Mouse (Mus musculus) C2C12 (cell line): ENCODE measurements at regions not wholly inside any gene's neighbourhood (a gene's known extent, or its start where the extent isn't known, plus 50 kb on each side); places are given as distances from the start of the nearest gene placed in this dataset.

Experiments used
- H3K27me3 ChIP-seq: one replicate; pipeline ENCODE4 v1.6.1; 2011; ENCODE audit not compliant: control insufficient read depth, insufficient read depth, insufficient read length
- H3K36me3 ChIP-seq: one replicate; pipeline ENCODE4 v1.6.1; 2011; ENCODE audit not compliant: control insufficient read depth, insufficient read depth
- H3K4me3 ChIP-seq: one replicate; pipeline ENCODE4 v1.5.1; 2011; ENCODE audit warnings: mild to moderate bottlenecking, control low read depth; ENCODE audit not compliant: poor library complexity, insufficient read depth, severe bottlenecking
- H3K79me2 ChIP-seq: one replicate; pipeline ENCODE4 v1.6.1; 2011; ENCODE audit not compliant: control insufficient read depth, insufficient read depth
- H3K79me3 ChIP-seq: one replicate; pipeline ENCODE4 v1.6.1; 2011; ENCODE audit warnings: low read depth, control low read depth
- H3ac ChIP-seq: one replicate; pipeline ENCODE3; 2011; ENCODE audit warnings: low read depth; ENCODE audit not compliant: control insufficient read depth, insufficient read length
- CEBPB ChIP-seq: IDR thresholded peaks from one replicate; pipeline ENCODE4 v1.6.1; 2011; ENCODE audit warnings: low read depth, mild to moderate bottlenecking, control low read depth, moderate library complexity
- CTCF ChIP-seq: IDR thresholded peaks from one replicate; pipeline ENCODE4 v1.5.1; 2011; ENCODE audit not compliant: control insufficient read depth, insufficient read depth, insufficient read length
- FOSL1 ChIP-seq: IDR thresholded peaks from one replicate; pipeline ENCODE4 v1.8.0; 2011; ENCODE audit warnings: mild to moderate bottlenecking, low read length; ENCODE audit not compliant: poor library complexity, insufficient read depth, severe bottlenecking
- MAX ChIP-seq: IDR thresholded peaks from one replicate; pipeline ENCODE4 v1.6.1; 2011; ENCODE audit warnings: mild to moderate bottlenecking, control low read depth
- MYOD1 ChIP-seq: IDR thresholded peaks from one replicate; pipeline ENCODE4 v1.6.1; 2011; ENCODE audit warnings: low read depth; ENCODE audit not compliant: control insufficient read depth, insufficient read length
- MYOG ChIP-seq: IDR thresholded peaks from one replicate; pipeline ENCODE4 v1.6.1; 2011; ENCODE audit not compliant: control insufficient read depth, insufficient read length; ENCODE audit errors: extremely low read depth
- USF1 ChIP-seq: IDR thresholded peaks from one replicate; pipeline ENCODE4 v1.6.1; 2011; ENCODE audit warnings: low read depth, mild to moderate bottlenecking, control low read depth, moderate library complexity

GRCm38 (mm10) chr6:117771506-117771905 lies 69.5 kb upstream of the Zfp637 start:
- no peaks in the 10 kb centered on the region for H3K79me2 ChIP-seq

GRCm38 (mm10) chr6:117772396-117772795 lies 68.6 kb upstream of the Zfp637 start:
- H3K27me3 ChIP-seq = peaks cover 22% of the 10 kb centered on the region
- H3K79me2 ChIP-seq = no peaks in the 10 kb centered on the region
- H3K36me3 ChIP-seq = no peaks in the 10 kb centered on the region
- no peak overlapping the region for H3ac ChIP-seq
- H3K79me3 ChIP-seq = no peaks in the 10 kb centered on the region
- TF ChIP-seq MAX = no peak
- no peak for TF ChIP-seq MYOD1
- TF ChIP-seq CTCF = no peak
- TF ChIP-seq USF1 = no peak
- TF ChIP-seq CEBPB = no peak
- no peak for TF ChIP-seq MYOG
- TF ChIP-seq FOSL1 = no peak
- no peak overlapping the region for H3K4me3 ChIP-seq

More at GRCm38 (mm10) chr6:117771506-117771905, 69.5 kb upstream of the Zfp637 start:
- Histone ChIP-seq H3ac (no peak overlapping the region), H3K27me3 (peaks cover 15% of the 10 kb centered on the region), H3K79me3 (no peaks in the 10 kb centered on the region), H3K36me3 (no peaks in the 10 kb centered on the region), H3K4me3 (no peak overlapping the region)
- no peak for TF ChIP-seq CTCF
- TF ChIP-seq CEBPB = no peak
- TF ChIP-seq USF1 = no peak
- TF ChIP-seq FOSL1 = no peak
- no peak for TF ChIP-seq MAX
- TF ChIP-seq MYOD1 = no peak
- no peak for TF ChIP-seq MYOG

DNA sequence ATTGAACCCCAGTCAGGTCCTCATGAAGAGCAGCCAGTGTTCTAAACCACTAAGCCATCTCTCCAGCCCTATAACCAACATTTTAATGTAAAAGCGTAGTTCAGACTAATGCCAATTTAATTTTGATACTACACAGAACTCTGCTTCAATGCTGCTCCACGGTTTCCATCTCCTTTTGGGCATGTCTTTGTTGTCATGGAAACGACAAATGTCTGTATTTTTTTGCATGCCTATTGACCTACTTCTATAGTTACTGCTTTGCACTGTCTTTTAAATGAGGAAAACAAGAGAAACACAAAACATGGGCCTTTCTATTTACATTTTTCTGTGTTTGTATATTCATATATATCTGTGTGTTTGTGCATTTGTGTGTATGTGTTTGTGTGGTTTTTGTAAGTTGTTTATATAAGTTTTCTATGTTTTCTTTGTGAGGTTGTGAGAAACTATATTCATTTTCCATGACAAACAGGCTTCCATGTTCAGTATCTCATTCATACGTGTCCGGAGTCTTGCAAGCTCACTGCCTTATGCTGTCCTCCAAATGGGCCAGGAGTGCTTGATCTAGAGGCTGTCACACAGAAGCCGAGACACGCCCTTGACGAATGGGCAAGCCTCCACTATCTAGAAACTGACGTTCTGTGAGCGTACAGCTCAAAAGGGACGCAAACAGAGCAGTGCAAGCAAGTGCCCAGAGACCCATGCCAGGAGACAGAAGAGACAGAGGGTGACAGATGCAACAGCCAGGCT lies 65.5 kb upstream of the Zfp637 start:
- Histone ChIP-seq H3K36me3 (no peaks in the 10 kb centered on the region), H3K79me3 (no peaks in the 10 kb centered on the region), H3K27me3 (peaks cover 44% of the 10 kb centered on the region), H3K79me2 (no peaks in the 10 kb centered on the region), H3K4me3 (no peak overlapping the region), H3ac (no peak overlapping the region)
- no peak for TF ChIP-seq MAX
- TF ChIP-seq MYOD1 = no peak
- no peak for TF ChIP-seq CEBPB
- no peak for TF ChIP-seq FOSL1
- TF ChIP-seq USF1 = no peak
- no peak for TF ChIP-seq CTCF
- no peak for TF ChIP-seq MYOG

DNA sequence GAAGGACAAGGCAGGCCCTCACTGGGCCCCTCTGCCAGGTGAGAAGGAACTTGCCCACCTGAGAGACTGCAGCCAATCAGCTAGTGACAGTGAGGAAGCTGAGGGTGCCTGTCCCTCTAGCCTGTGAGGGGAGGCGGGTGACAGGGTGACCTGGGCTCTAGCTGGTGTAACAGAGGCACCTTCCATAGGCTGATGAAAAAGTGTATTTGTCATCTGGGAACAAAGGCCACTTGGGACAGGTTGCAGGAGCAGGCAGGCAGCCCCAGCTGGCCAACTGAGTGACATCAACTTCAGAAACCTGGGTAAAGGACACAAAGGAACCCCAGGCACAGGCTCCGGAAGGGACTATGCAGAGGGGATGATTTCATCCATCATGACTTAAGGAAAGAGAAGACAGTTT lies 63.0 kb upstream of the Zfp637 start:
- H3K27me3 ChIP-seq = peaks cover 50% of the 10 kb centered on the region
- no peak overlapping the region for H3ac ChIP-seq
- no peaks in the 10 kb centered on the region for H3K36me3 ChIP-seq
- TF ChIP-seq MAX (no peak), USF1 (no peak), MYOD1 (no peak), MYOG (no peak), FOSL1 (no peak), CTCF (no peak), CEBPB (no peak)
- no peaks in the 10 kb centered on the region for H3K79me3 ChIP-seq
- no peak overlapping the region for H3K4me3 ChIP-seq
- H3K79me2 ChIP-seq = no peaks in the 10 kb centered on the region

GRCm38 (mm10) chr6:117778481-117778880 lies 62.5 kb upstream of the Zfp637 start:
- TF ChIP-seq MYOG (no peak), MAX (no peak), FOSL1 (no peak), USF1 (no peak), MYOD1 (no peak), CEBPB (no peak)
- H3K4me3 ChIP-seq = no peak overlapping the region
- H3K27me3 ChIP-seq = peaks cover 50% of the 10 kb centered on the region
- H3ac ChIP-seq = no peak overlapping the region
- H3K79me2 ChIP-seq = no peaks in the 10 kb centered on the region
- no peaks in the 10 kb centered on the region for H3K36me3 ChIP-seq
- no peaks in the 10 kb centered on the region for H3K79me3 ChIP-seq

DNA sequence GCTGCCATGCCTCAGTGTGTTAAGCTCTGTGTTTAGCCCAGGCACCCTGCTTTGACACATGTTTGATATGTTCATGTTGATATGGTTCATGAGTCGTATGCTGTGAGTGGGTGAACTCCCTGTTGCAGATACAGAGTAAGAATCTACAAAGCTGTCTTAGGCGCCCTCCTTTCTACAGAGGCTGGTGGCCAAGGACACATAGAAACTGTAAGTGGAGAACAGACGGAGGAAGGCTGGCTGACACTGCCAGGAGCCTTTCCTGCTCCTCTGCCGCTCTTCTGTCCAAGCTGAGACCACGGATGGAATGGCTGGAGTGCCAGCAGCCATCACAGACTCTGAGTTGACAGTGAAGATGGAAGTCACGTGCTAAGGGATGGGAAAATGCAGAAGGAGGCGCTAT lies 62.0 kb upstream of the Zfp637 start:
- Histone ChIP-seq H3K79me3 (no peaks in the 10 kb centered on the region), H3K27me3 (peaks cover 50% of the 10 kb centered on the region), H3K36me3 (no peaks in the 10 kb centered on the region), H3K4me3 (no peak overlapping the region), H3K79me2 (no peaks in the 10 kb centered on the region), H3ac (no peak overlapping the region)
- TF ChIP-seq MYOG = no peak
- no peak for TF ChIP-seq USF1
- TF ChIP-seq MYOD1 = no peak
- no peak for TF ChIP-seq MAX
- no peak for TF ChIP-seq CEBPB
- TF ChIP-seq CTCF = no peak
- TF ChIP-seq FOSL1 = no peak
